Mouse (Mus musculus): Measurements from ENCODE around the gene Thap4.

DNA sequence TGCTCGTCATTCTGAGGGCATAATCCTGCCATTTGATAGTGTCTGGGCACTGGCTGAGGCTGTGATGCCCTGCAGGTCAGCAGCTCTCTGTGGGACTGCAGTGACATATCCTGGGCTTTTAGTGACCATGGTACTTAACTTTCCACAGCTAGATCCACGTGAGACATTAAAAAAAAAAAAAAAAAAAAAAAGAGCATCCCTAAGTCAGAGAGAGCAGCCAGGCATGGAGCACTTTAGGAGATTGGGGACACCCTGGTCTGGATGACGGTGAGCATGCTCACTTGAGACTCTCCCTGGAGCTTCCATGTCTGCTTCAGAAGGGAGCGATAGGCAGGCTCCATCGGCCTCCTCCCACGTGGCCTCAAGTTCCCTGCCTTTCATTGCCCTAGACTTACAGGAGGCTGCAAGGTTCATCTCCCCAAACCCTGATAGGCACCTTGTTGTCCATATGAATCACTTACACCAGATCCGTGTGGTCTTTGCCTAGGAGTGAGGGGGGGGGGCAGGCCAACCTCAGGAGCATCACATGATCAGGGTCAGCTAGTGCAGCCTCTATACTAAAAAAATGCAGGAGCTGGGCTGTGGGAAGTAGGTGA lies 64.7 kb downstream of the Thap4 start:
- TF ChIP-seq CTCF (IDR thresholded peaks at IDR 0.05; ENCODE audit: low read depth, low read length) (no peak), POLR2A (IDR thresholded peaks at IDR 0.05; ENCODE audit: extremely low read depth, insufficient read depth, low read length) (no peak)
